Mouse (Mus musculus): ENCODE measurements at regions not wholly inside any gene's neighbourhood (a gene's known extent, or its start where the extent isn't known, plus 50 kb on each side); places are given as distances from the start of the nearest gene placed in this dataset.

GRCm38 (mm10) chr8:103270035-103270434 is 484.6 kb upstream of the Cdh11 start:
- ATAC-seq (ENCODE audit: low read depth): no peak
- H3K4me1 ChIP-seq (ENCODE audit: control insufficient read depth, insufficient read depth, low read length): peaks cover 32% of the 10 kb centered on the region
- H3K4me2 ChIP-seq (ENCODE audit: low read depth, low read length): no peak overlapping the region
- H3K36me3 ChIP-seq (ENCODE audit: control insufficient read depth, insufficient read depth, low read length): no peaks in the 10 kb centered on the region
- H3K27me3 ChIP-seq (replicated peaks; ENCODE audit: control insufficient read depth, insufficient read depth, low read length): no peaks in the 10 kb centered on the region
- H3K9me3 ChIP-seq (ENCODE audit: control insufficient read depth, low read length): no peaks in the 10 kb centered on the region
- H3K4me3 ChIP-seq (ENCODE audit: low read depth, low read length): no peak overlapping the region
- H3K27ac ChIP-seq (replicated peaks; ENCODE audit: low read depth, low read length): peak overlapping the region; percentile 82
- DNase-seq (ENCODE audit: low spot score): no peak
- 63% methylated on average over 3 of the region's 3 CpGs for WGBS
- no peak overlapping the region for H3K9ac ChIP-seq (ENCODE audit: low read depth, low read length)

GRCm38 (mm10) chr8:103270815-103271553 is 485.5 kb upstream of the Cdh11 start:
- peak; percentile 93 for DNase-seq (ENCODE audit: low spot score)
- ATAC-seq (ENCODE audit: low read depth): peak; percentile 62
- 37% methylated on average over 9 of the region's 9 CpGs for WGBS
- Histone ChIP-seq H3K36me3 (ENCODE audit: control insufficient read depth, insufficient read depth, low read length) (no peaks in the 10 kb centered on the region), H3K27me3 (replicated peaks; ENCODE audit: control insufficient read depth, insufficient read depth, low read length) (no peaks in the 10 kb centered on the region), H3K4me1 (ENCODE audit: control insufficient read depth, insufficient read depth, low read length) (peaks cover 32% of the 10 kb centered on the region), H3K27ac (replicated peaks; ENCODE audit: low read depth, low read length) (peak overlapping the region; percentile 82), H3K9ac (ENCODE audit: low read depth, low read length) (no peak overlapping the region; the same call in 1 of the 2 replicates), H3K9me3 (ENCODE audit: control insufficient read depth, low read length) (no peaks in the 10 kb centered on the region), H3K4me2 (ENCODE audit: low read depth, low read length) (peak overlapping the region; percentile 14; the same call in 1 of the 2 replicates), H3K4me3 (ENCODE audit: low read depth, low read length) (no peak overlapping the region)

GRCm38 (mm10) chr8:103272305-103273079 is 487.1 kb upstream of the Cdh11 start:
- Histone ChIP-seq H3K9ac (ENCODE audit: low read depth, low read length) (0 out of 2 replicates have a peak overlapping the region, but pooled peaks have one; percentile 35), H3K27me3 (replicated peaks; ENCODE audit: control insufficient read depth, insufficient read depth, low read length) (no peaks in the 10 kb centered on the region), H3K9me3 (ENCODE audit: control insufficient read depth, low read length) (no peaks in the 10 kb centered on the region), H3K36me3 (ENCODE audit: control insufficient read depth, insufficient read depth, low read length) (no peaks in the 10 kb centered on the region), H3K4me3 (ENCODE audit: low read depth, low read length) (no peak overlapping the region), H3K4me2 (ENCODE audit: low read depth, low read length) (peak overlapping the region; percentile 7; the same call in 1 of the 2 replicates), H3K4me1 (ENCODE audit: control insufficient read depth, insufficient read depth, low read length) (peaks cover 32% of the 10 kb centered on the region), H3K27ac (replicated peaks; ENCODE audit: low read depth, low read length) (peak overlapping the region; percentile 82)
- peak; percentile 93 for DNase-seq (ENCODE audit: low spot score)
- ATAC-seq (ENCODE audit: low read depth): peak; percentile 83
- WGBS: 9% methylated on average over 5 of the region's 5 CpGs

GRCm38 (mm10) chr8:103273476-103273875 is 488.0 kb upstream of the Cdh11 start:
- no peaks in the 10 kb centered on the region for H3K36me3 ChIP-seq (ENCODE audit: control insufficient read depth, insufficient read depth, low read length)
- no peak for DNase-seq (ENCODE audit: low spot score)

GRCm38 (mm10) chr8:103281801-103282200 is 496.4 kb upstream of the Cdh11 start:
- Histone ChIP-seq H3K27ac (replicated peaks; ENCODE audit: low read depth, low read length) (no peak overlapping the region), H3K36me3 (ENCODE audit: control insufficient read depth, insufficient read depth, low read length) (no peaks in the 10 kb centered on the region), H3K9me3 (ENCODE audit: control insufficient read depth, low read length) (no peaks in the 10 kb centered on the region), H3K9ac (ENCODE audit: low read depth, low read length) (no peak overlapping the region), H3K4me3 (ENCODE audit: low read depth, low read length) (no peak overlapping the region), H3K4me2 (ENCODE audit: low read depth, low read length) (no peak overlapping the region), H3K27me3 (replicated peaks; ENCODE audit: control insufficient read depth, insufficient read depth, low read length) (no peaks in the 10 kb centered on the region), H3K4me1 (ENCODE audit: control insufficient read depth, insufficient read depth, low read length) (peaks cover 4% of the 10 kb centered on the region; the same call in 1 of the 2 replicates)
- DNase-seq (ENCODE audit: low spot score) (no peak), ATAC-seq (ENCODE audit: low read depth) (no peak)
- 44% methylated on average over 1 of the region's 1 CpGs for WGBS

More at GRCm38 (mm10) chr8:103273476-103273875, 488.0 kb upstream of the Cdh11 start:
- WGBS: 87% methylated on average over 2 of the region's 2 CpGs
- Histone ChIP-seq H3K27ac (replicated peaks; ENCODE audit: low read depth, low read length) (peak overlapping the region; percentile 82), H3K9me3 (ENCODE audit: control insufficient read depth, low read length) (no peaks in the 10 kb centered on the region), H3K4me1 (ENCODE audit: control insufficient read depth, insufficient read depth, low read length) (peaks cover 32% of the 10 kb centered on the region), H3K27me3 (replicated peaks; ENCODE audit: control insufficient read depth, insufficient read depth, low read length) (no peaks in the 10 kb centered on the region), H3K4me2 (ENCODE audit: low read depth, low read length) (no peak overlapping the region), H3K4me3 (ENCODE audit: low read depth, low read length) (no peak overlapping the region), H3K9ac (ENCODE audit: low read depth, low read length) (no peak overlapping the region)
- ATAC-seq (ENCODE audit: low read depth): no peak

- Histone ChIP-seq H3K4me1 (ENCODE audit: control insufficient read depth, insufficient read depth, low read length) (peaks cover 8% of the 10 kb centered on the region), H3K27me3 (replicated peaks; ENCODE audit: control insufficient read depth, insufficient read depth, low read length) (no peaks in the 10 kb centered on the region), H3K36me3 (ENCODE audit: control insufficient read depth, insufficient read depth, low read length) (no peaks in the 10 kb centered on the region), H3K9me3 (ENCODE audit: control insufficient read depth, low read length) (no peaks in the 10 kb centered on the region), H3K9ac (ENCODE audit: low read depth, low read length) (no peak overlapping the region), H3K4me2 (ENCODE audit: low read depth, low read length) (no peak overlapping the region), H3K4me3 (ENCODE audit: low read depth, low read length) (no peak overlapping the region), H3K27ac (replicated peaks; ENCODE audit: low read depth, low read length) (no peak overlapping the region)
- 53% methylated on average over 12 of the region's 12 CpGs for WGBS
- peak; percentile 29 for DNase-seq (ENCODE audit: low spot score)
- no peak; the same call in 1 of the 2 replicates for ATAC-seq (ENCODE audit: low read depth)
These were observed 503.1 kb upstream of the Cdh11 start for GRCm38 (mm10) chr8:103288561-103288974.

GRCm38 (mm10) chr8:103292896-103293295 is 507.5 kb upstream of the Cdh11 start:
- ATAC-seq (ENCODE audit: low read depth): no peak
- 44% methylated on average over 2 of the region's 2 CpGs for WGBS

GRCm38 (mm10) chr8:103306476-103307183 is 521.2 kb upstream of the Cdh11 start:
- no peak overlapping the region for H3K9ac ChIP-seq (ENCODE audit: low read depth, low read length)
- H3K4me2 ChIP-seq (ENCODE audit: low read depth, low read length): no peak overlapping the region
- H3K4me1 ChIP-seq (ENCODE audit: control insufficient read depth, insufficient read depth, low read length): no peaks in the 10 kb centered on the region
- ATAC-seq (ENCODE audit: low read depth) (no peak), DNase-seq (ENCODE audit: low spot score) (peak; percentile 60)
- no peaks in the 10 kb centered on the region for H3K36me3 ChIP-seq (ENCODE audit: control insufficient read depth, insufficient read depth, low read length)
- H3K27ac ChIP-seq (replicated peaks; ENCODE audit: low read depth, low read length): peak overlapping the region; percentile 21
- no peaks in the 10 kb centered on the region for H3K27me3 ChIP-seq (replicated peaks; ENCODE audit: control insufficient read depth, insufficient read depth, low read length)
- WGBS: 19% methylated on average over 1 of the region's 1 CpGs
- H3K9me3 ChIP-seq (ENCODE audit: control insufficient read depth, low read length): no peaks in the 10 kb centered on the region
- no peak overlapping the region for H3K4me3 ChIP-seq (ENCODE audit: low read depth, low read length)

More at GRCm38 (mm10) chr8:103292896-103293295, 507.5 kb upstream of the Cdh11 start:
- Histone ChIP-seq H3K4me1 (ENCODE audit: control insufficient read depth, insufficient read depth, low read length) (peaks cover 4% of the 10 kb centered on the region), H3K9me3 (ENCODE audit: control insufficient read depth, low read length) (no peaks in the 10 kb centered on the region), H3K36me3 (ENCODE audit: control insufficient read depth, insufficient read depth, low read length) (no peaks in the 10 kb centered on the region), H3K9ac (ENCODE audit: low read depth, low read length) (no peak overlapping the region), H3K27me3 (replicated peaks; ENCODE audit: control insufficient read depth, insufficient read depth, low read length) (no peaks in the 10 kb centered on the region), H3K4me3 (ENCODE audit: low read depth, low read length) (no peak overlapping the region), H3K4me2 (ENCODE audit: low read depth, low read length) (no peak overlapping the region), H3K27ac (replicated peaks; ENCODE audit: low read depth, low read length) (no peak overlapping the region)
- no peak for DNase-seq (ENCODE audit: low spot score)
